Mouse (Mus musculus) limb, embryonic 14.5 days (tissue): ENCODE measurements around the gene Slc23a2. TPM values are rescaled to one million over a fixed set of nuclear protein-coding genes. Genes with fewer than 3 reads are reported as not detected.

ENCODE experiments used
- ATAC-seq: fragments of 200-750 bp; cut with Nextera tagmentation; 2 replicates; pipeline ENCODE4 v1.8.0; 2017; ENCODE audit warnings: low read depth, moderate number of reproducible peaks, moderate TSS enrichment; ENCODE audit not compliant: low FRiP score
- DNase-seq: peaks from one replicate; pipeline ENCODE4 v3.0.0-alpha.2; 2015; ENCODE audit warnings: low spot score
- H3K27ac ChIP-seq: fragments of 300-500 bp; sonication (generic); replicated peaks from 2 replicates; pipeline ENCODE4 v1.5.1; 2014; ENCODE audit warnings: low read depth, mild to moderate bottlenecking, low read length, moderate library complexity, mixed read lengths
- H3K27me3 ChIP-seq: fragments of 300-500 bp; sonication (generic); 2 replicates; pipeline ENCODE4 v1.6.1; 2014; ENCODE audit warnings: low read length, mixed read lengths; ENCODE audit not compliant: control insufficient read depth, insufficient read depth
- H3K36me3 ChIP-seq: fragments of 300-500 bp; sonication (generic); 2 replicates; pipeline ENCODE4 v1.6.1; 2014; ENCODE audit warnings: mild to moderate bottlenecking, low read length, moderate library complexity, mixed read lengths; ENCODE audit not compliant: control insufficient read depth, insufficient read depth
- H3K4me1 ChIP-seq: fragments of 300-500 bp; sonication (generic); 2 replicates; pipeline ENCODE4 v1.6.1; 2014; ENCODE audit warnings: antibody characterized with exemption, low read length, mixed read lengths; ENCODE audit not compliant: control insufficient read depth, insufficient read depth
- H3K4me2 ChIP-seq: fragments of 300-500 bp; sonication (generic); replicated peaks from 2 replicates; pipeline ENCODE4 v1.6.1; 2014; ENCODE audit warnings: low read depth, mild to moderate bottlenecking, low read length, moderate library complexity; ENCODE audit not compliant: severe bottlenecking
- H3K4me3 ChIP-seq: fragments of 300-500 bp; sonication (generic); replicated peaks from 2 replicates; pipeline ENCODE4 v1.5.1; 2014; ENCODE audit warnings: low read length
- H3K9ac ChIP-seq: fragments of 300-500 bp; sonication (generic); 2 replicates; pipeline ENCODE4 v1.6.1; 2014; ENCODE audit warnings: mild to moderate bottlenecking, low read depth, low read length, moderate library complexity; ENCODE audit not compliant: severe bottlenecking
- H3K9me3 ChIP-seq: fragments of 300-500 bp; sonication (generic); 2 replicates; pipeline ENCODE4 v1.6.1; 2016; ENCODE audit warnings: low read length; ENCODE audit not compliant: control insufficient read depth
- POLR2A ChIP-seq: fragments of 200-500 bp; IDR thresholded peaks from 2 replicates; pipeline ENCODE4 v1.8.0; 2012; ENCODE audit warnings: inconsistent platforms, mild to moderate bottlenecking, moderate library complexity, borderline replicate concordance; ENCODE audit not compliant: insufficient read depth, insufficient read length; ENCODE audit errors: extremely low read depth
- WGBS: fragments of 180-500 bp; shearing (Covaris S2); extraction: QIAGEN DNeasy Blood & Tissue Kit; methylation state at CpG from one replicate; pipeline ENCODE4 v1.1.7; 2014; 5-methylcytosine and 5-hydroxymethylcytosine counted together
- polyA plus RNA-seq, 2 experiments: library from polyadenylated mRNA; depleted of rRNA in 1 of 2; stranded (reverse) in 1 of 2; unstranded in 1 of 2; fragments of >200 nt; fragmentation: Nextera tagmentation in 1 of 2; extraction: Ambion mirVana in 1 of 2; gene quantifications; 2 replicates each; pipeline versions ENCODE4 v1.2.1 to v1.2.3; 2012 to 2014

Slc23a2 gene
- polyA plus RNA-seq, 2 experiments: 15.6 to 17.6 TPM

DNA sequence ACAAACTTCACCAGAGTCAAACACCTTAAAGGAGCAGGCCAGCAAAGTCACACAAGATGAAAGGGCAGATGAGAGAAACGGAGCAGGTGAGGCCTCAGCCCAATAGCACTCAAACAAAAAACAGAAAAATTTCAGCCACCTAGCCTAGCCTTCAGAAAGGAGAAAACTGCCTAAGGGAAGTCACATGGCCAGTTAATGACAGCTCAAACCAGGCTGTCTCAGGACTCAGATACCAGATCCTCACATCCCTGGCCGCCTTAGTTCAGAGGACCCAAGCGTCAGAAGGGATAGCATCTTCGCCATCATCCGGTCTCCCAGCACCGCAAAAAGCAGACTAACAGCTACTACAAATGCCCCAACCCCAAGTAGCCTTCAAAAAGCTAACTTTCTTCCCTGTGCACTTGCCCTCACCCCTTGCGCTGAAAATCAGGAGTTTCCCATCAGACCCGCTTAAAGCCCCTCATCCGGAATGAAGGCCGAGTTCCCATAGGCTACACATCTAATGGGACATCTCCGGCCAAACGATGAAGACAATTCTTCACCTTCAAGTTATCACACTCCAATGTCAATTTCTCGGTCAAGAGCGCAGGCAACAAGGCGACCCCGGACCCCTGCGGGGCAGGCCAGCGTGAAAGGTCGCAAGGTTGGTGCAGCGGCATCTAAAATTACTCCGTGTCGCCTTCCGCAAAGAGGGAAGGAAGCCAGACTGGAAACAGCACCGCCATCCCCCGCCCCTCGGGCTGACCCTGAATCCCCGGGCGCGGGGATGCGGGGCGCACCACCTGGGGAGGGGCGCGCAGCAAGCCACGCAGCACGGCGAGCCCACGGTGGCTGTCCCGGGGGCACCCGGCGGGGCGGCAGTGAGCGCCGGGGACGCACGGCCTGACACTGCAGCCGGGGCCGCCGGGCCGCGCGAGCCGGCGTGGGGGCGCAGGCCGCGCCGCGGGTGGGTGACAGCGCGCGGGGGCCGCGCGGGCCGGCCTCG is 673 bp downstream of the Slc23a2 start:
- H3K27ac ChIP-seq: no peak overlapping the region
- peaks cover 10% of the 10 kb centered on the region for H3K4me1 ChIP-seq
- no peaks in the 10 kb centered on the region for H3K9me3 ChIP-seq
- H3K36me3 ChIP-seq: 0 out of 2 replicates have a peak, but pooled peaks cover 3% of the 10 kb centered on the region
- peak; percentile 39 for ATAC-seq
- no peak for TF ChIP-seq POLR2A
- WGBS: 3% methylated on average over 54 of the region's 66 CpGs
- H3K4me2 ChIP-seq: peak overlapping the region; percentile 93
- no peak for DNase-seq
- H3K4me3 ChIP-seq: peak overlapping the region; percentile 79
- peak overlapping the region; percentile 80 for H3K9ac ChIP-seq
- peaks cover 4% of the 10 kb centered on the region; the same call in 1 of the 2 replicates for H3K27me3 ChIP-seq

DNA sequence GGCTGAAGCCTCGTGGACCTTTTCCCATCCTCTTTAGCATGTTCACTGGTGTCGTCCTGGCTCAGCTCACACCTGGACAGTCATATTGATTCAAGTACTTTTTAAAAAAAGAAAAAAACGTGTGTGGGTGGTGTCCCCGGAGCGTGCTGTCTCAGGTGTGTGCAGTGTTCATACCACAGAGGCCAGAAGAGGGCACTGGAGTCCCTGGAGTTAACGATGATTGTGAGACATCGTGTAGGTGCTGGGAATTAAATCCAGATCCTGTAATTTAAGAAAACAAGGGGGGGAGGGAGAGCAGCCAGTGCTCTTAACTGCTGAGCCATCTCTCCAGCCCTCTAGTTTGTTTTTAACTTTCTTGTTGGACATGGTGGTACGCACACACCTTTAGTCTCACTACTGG is 2.3 kb downstream of the Slc23a2 start:
- no peak for TF ChIP-seq POLR2A
- whole genome bisulfite sequencing: 87% methylated on average over 8 of the region's 8 CpGs
- Histone ChIP-seq H3K27me3 (peaks cover 4% of the 10 kb centered on the region; the same call in 1 of the 2 replicates), H3K27ac (no peak overlapping the region), H3K9me3 (no peaks in the 10 kb centered on the region), H3K4me1 (peaks cover 10% of the 10 kb centered on the region), H3K36me3 (0 out of 2 replicates have a peak, but pooled peaks cover 3% of the 10 kb centered on the region), H3K4me2 (no peak overlapping the region), H3K4me3 (no peak overlapping the region), H3K9ac (no peak overlapping the region)
- DNase-seq: no peak
- ATAC-seq: no peak

DNA sequence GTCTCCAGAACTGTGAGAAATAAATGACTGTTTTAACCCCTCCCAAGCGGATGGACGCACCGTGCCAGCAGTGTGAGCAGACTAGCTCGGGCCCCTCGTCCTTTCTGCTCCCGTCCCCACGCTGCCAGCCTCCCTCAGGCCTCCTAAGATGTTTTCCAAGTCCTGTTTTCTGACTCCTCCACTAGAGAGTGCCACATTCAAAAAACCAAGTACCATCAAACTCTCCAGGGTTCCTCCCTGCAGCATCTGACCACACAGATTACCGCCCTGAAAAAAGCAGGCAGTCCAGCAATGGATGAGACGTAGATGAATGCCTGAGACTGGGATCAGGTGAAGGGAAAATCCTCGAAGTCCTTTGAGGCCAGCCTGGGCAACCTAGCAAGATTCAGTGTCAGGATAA is 4.4 kb downstream of the Slc23a2 start:
- H3K4me1 ChIP-seq: peaks cover 10% of the 10 kb centered on the region
- TF ChIP-seq POLR2A: no peak
- WGBS: 82% methylated on average over 10 of the region's 10 CpGs
- H3K27me3 ChIP-seq: no peaks in the 10 kb centered on the region; the same call in 1 of the 2 replicates
- DNase-seq: no peak
- ATAC-seq: no peak
- H3K27ac ChIP-seq: no peak overlapping the region
- H3K4me2 ChIP-seq: no peak overlapping the region
- H3K9me3 ChIP-seq: no peaks in the 10 kb centered on the region
- 0 out of 2 replicates have a peak, but pooled peaks cover 3% of the 10 kb centered on the region for H3K36me3 ChIP-seq
- H3K4me3 ChIP-seq: no peak overlapping the region
- H3K9ac ChIP-seq: no peak overlapping the region

DNA sequence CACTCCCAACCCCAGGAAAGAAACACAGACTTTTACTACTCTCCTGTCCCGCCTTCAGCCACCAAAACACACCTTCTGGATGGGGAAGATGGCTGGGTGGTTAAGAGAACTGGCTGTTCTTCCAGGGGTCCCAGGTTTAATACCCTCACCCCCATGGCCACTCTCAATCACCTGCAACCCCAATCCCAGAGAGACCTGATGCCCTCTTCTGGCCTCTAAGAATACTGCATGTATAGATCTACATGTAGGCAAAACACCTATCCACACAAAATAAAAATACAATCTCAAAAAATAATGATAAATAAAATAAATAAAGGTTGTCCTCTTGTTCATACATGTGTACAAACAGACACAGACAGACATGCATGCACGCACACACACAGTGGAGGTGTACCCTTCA is 5.8 kb downstream of the Slc23a2 start:
- H3K27me3 ChIP-seq: no peaks in the 10 kb centered on the region
- ATAC-seq (no peak), DNase-seq (no peak)
- 95% methylated on average over 2 of the region's 2 CpGs for WGBS
- H3K36me3 ChIP-seq: 0 out of 2 replicates have a peak, but pooled peaks cover 3% of the 10 kb centered on the region
- H3K9ac ChIP-seq: no peak overlapping the region
- H3K4me1 ChIP-seq: peaks cover 6% of the 10 kb centered on the region; the same call in 1 of the 2 replicates
- H3K27ac ChIP-seq: no peak overlapping the region
- no peaks in the 10 kb centered on the region for H3K9me3 ChIP-seq
- no peak overlapping the region for H3K4me3 ChIP-seq
- TF ChIP-seq POLR2A: no peak
- H3K4me2 ChIP-seq: no peak overlapping the region

DNA sequence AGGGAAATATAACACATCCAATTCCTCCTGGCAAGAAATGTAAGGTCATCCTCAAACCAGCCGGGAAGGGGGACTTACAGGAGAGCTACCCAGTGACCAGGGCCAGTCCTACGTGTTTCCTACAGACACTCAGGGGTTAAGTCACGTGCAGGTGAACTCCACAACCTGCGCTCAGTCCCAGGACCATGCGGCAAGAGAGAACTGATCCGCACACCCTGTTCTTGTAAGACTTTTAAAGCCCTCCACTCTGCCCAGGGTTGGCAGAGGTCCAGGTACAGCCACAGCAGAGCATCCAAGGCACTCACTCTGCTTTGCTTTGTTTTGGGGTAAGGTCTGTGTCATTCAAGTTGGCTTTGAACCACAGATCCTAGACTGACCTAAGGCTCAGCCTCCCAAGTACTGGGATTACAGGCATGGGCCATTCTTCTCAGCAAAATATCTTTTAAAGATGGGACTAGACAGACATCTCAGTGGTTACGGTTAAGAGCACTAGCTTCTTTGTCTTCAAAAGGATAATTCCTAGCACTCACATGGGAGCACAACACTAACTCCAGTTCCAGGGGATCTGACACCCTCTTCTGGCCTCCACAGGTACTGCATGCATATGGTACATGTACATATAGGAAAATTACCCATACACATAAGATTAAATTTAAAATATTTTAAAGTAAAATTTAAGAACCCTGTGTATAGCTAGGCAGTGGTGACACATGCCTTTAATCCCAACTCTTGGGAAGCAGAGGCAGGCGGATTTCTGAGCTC is 8.9 kb downstream of the Slc23a2 start:
- Histone ChIP-seq H3K27me3 (no peaks in the 10 kb centered on the region), H3K36me3 (no peaks in the 10 kb centered on the region)

More for the DNA sequence above, 8.9 kb downstream of the Slc23a2 start:
- no peak for DNase-seq
- 68% methylated on average over 8 of the region's 8 CpGs for WGBS
- ATAC-seq: no peak
- Histone ChIP-seq H3K4me2 (no peak overlapping the region), H3K9ac (no peak overlapping the region), H3K4me1 (peaks cover 10% of the 10 kb centered on the region), H3K27ac (no peak overlapping the region), H3K4me3 (no peak overlapping the region), H3K9me3 (no peaks in the 10 kb centered on the region)
- no peak for TF ChIP-seq POLR2A
